Mouse (Mus musculus) midbrain, embryonic 16.5 days (tissue): ENCODE measurements at regions not wholly inside any gene's neighbourhood (a gene's known extent, or its start where the extent isn't known, plus 50 kb on each side); places are given as distances from the start of the nearest gene placed in this dataset.

Experiments
- ATAC-seq: fragments of 200-750 bp; cut with Nextera tagmentation; 2 replicates; pipeline ENCODE4 v1.8.0; 2017; ENCODE audit warnings: moderate TSS enrichment
- H3K27ac ChIP-seq: fragments of 300-500 bp; sonication (generic); 2 replicates; pipeline ENCODE4 v1.5.1; 2014; ENCODE audit warnings: mild to moderate bottlenecking, low read length, mixed read lengths
- H3K27me3 ChIP-seq: fragments of 300-500 bp; sonication (generic); 2 replicates; pipeline ENCODE4 v1.6.1; 2014; ENCODE audit warnings: low read depth, low read length, mixed read lengths; ENCODE audit not compliant: control insufficient read depth, insufficient read depth
- H3K36me3 ChIP-seq: fragments of 300-500 bp; sonication (generic); 2 replicates; pipeline ENCODE4 v1.6.1; 2014; ENCODE audit warnings: mild to moderate bottlenecking, low read length, moderate library complexity, mixed read lengths; ENCODE audit not compliant: control insufficient read depth, insufficient read depth
- H3K4me1 ChIP-seq: fragments of 300-500 bp; sonication (generic); 2 replicates; pipeline ENCODE4 v1.6.1; 2014; ENCODE audit warnings: mild to moderate bottlenecking, low read length, mixed read lengths; ENCODE audit not compliant: control insufficient read depth, insufficient read depth
- H3K4me2 ChIP-seq: fragments of 300-500 bp; sonication (generic); 2 replicates; pipeline ENCODE4 v1.6.1; 2014; ENCODE audit warnings: mild to moderate bottlenecking, low read length, mixed read lengths
- H3K4me3 ChIP-seq: fragments of 300-500 bp; sonication (generic); 2 replicates; pipeline ENCODE4 v1.5.1; 2014; ENCODE audit warnings: low read depth, mild to moderate bottlenecking, low read length, moderate library complexity, mixed read lengths
- H3K9ac ChIP-seq: fragments of 300-500 bp; sonication (generic); 2 replicates; pipeline ENCODE4 v1.6.1; 2014; ENCODE audit warnings: low read depth, low read length, mixed read lengths
- H3K9me3 ChIP-seq: fragments of 300-500 bp; sonication (generic); replicated peaks from 2 replicates; pipeline ENCODE4 v1.6.1; 2014; ENCODE audit warnings: mild to moderate bottlenecking, low read length, mixed read lengths; ENCODE audit not compliant: control insufficient read depth, poor library complexity, severe bottlenecking
- WGBS: fragments of 180-500 bp; shearing (Covaris S2); extraction: QIAGEN DNeasy Blood & Tissue Kit; methylation state at CpG from one replicate; pipeline ENCODE4 v1.1.7; 2014; 5-methylcytosine and 5-hydroxymethylcytosine counted together

GRCm38 (mm10) chr11:19330685-19331239 lies 312.0 kb upstream of the Meis1 start:
- no peaks in the 10 kb centered on the region for H3K4me1 ChIP-seq
- no peaks in the 10 kb centered on the region for H3K36me3 ChIP-seq
- H3K9me3 ChIP-seq = no peaks in the 10 kb centered on the region
- H3K4me3 ChIP-seq = no peak overlapping the region
- no peak overlapping the region for H3K27ac ChIP-seq
- no peak for ATAC-seq
- no peaks in the 10 kb centered on the region for H3K27me3 ChIP-seq
- no peak overlapping the region for H3K9ac ChIP-seq
- 32% methylated on average over 2 of the region's 3 CpGs for WGBS
- no peak overlapping the region for H3K4me2 ChIP-seq

- H3K9ac ChIP-seq = no peak overlapping the region
- no peaks in the 10 kb centered on the region for H3K4me1 ChIP-seq
- no peaks in the 10 kb centered on the region for H3K9me3 ChIP-seq
- H3K36me3 ChIP-seq = no peaks in the 10 kb centered on the region
- H3K4me2 ChIP-seq = no peak overlapping the region
- H3K4me3 ChIP-seq = no peak overlapping the region
- no peak overlapping the region for H3K27ac ChIP-seq
- no peaks in the 10 kb centered on the region for H3K27me3 ChIP-seq
- no peak for ATAC-seq
Measured at GRCm38 (mm10) chr11:19332274-19332673, 313.5 kb upstream of the Meis1 start.

- WGBS = 77% methylated on average over 1 of the region's 1 CpGs
- Histone ChIP-seq H3K4me1 (no peaks in the 10 kb centered on the region), H3K4me3 (no peak overlapping the region), H3K9me3 (no peaks in the 10 kb centered on the region), H3K27ac (no peak overlapping the region), H3K27me3 (no peaks in the 10 kb centered on the region), H3K36me3 (no peaks in the 10 kb centered on the region), H3K4me2 (no peak overlapping the region), H3K9ac (no peak overlapping the region)
- ATAC-seq = no peak
Measured at GRCm38 (mm10) chr11:19332727-19333126, 313.9 kb upstream of the Meis1 start.

- WGBS = 98% methylated on average over 1 of the region's 1 CpGs
- no peak for ATAC-seq
- no peaks in the 10 kb centered on the region for H3K9me3 ChIP-seq
- no peak overlapping the region for H3K27ac ChIP-seq
- H3K4me1 ChIP-seq = no peaks in the 10 kb centered on the region
- no peaks in the 10 kb centered on the region for H3K27me3 ChIP-seq
- no peaks in the 10 kb centered on the region for H3K36me3 ChIP-seq
- H3K4me3 ChIP-seq = no peak overlapping the region
- no peak overlapping the region for H3K9ac ChIP-seq
- no peak overlapping the region for H3K4me2 ChIP-seq
Measured at GRCm38 (mm10) chr11:19333908-19334487, 315.2 kb upstream of the Meis1 start.

GRCm38 (mm10) chr11:19335384-19335783 lies 316.6 kb upstream of the Meis1 start:
- WGBS = 97% methylated on average over 3 of the region's 3 CpGs

GRCm38 (mm10) chr11:19339721-19340317 lies 321.0 kb upstream of the Meis1 start:
- H3K4me3 ChIP-seq = no peak overlapping the region
- no peak overlapping the region for H3K9ac ChIP-seq
- ATAC-seq = no peak
- no peaks in the 10 kb centered on the region for H3K4me1 ChIP-seq
- no peak overlapping the region for H3K27ac ChIP-seq
- H3K36me3 ChIP-seq = no peaks in the 10 kb centered on the region
- no peaks in the 10 kb centered on the region for H3K27me3 ChIP-seq
- H3K4me2 ChIP-seq = no peak overlapping the region
- WGBS = 91% methylated on average over 7 of the region's 7 CpGs
- no peaks in the 10 kb centered on the region for H3K9me3 ChIP-seq

More at GRCm38 (mm10) chr11:19335384-19335783, 316.6 kb upstream of the Meis1 start:
- no peak overlapping the region for H3K27ac ChIP-seq
- H3K4me2 ChIP-seq = no peak overlapping the region
- H3K4me1 ChIP-seq = no peaks in the 10 kb centered on the region
- H3K27me3 ChIP-seq = no peaks in the 10 kb centered on the region
- no peak for ATAC-seq
- H3K9me3 ChIP-seq = no peaks in the 10 kb centered on the region
- H3K36me3 ChIP-seq = no peaks in the 10 kb centered on the region
- H3K9ac ChIP-seq = no peak overlapping the region
- H3K4me3 ChIP-seq = no peak overlapping the region

GRCm38 (mm10) chr11:19340889-19341288 lies 322.1 kb upstream of the Meis1 start:
- no peak overlapping the region for H3K4me2 ChIP-seq
- no peaks in the 10 kb centered on the region for H3K36me3 ChIP-seq
- H3K4me1 ChIP-seq = no peaks in the 10 kb centered on the region
- ATAC-seq = no peak
- 78% methylated on average over 5 of the region's 5 CpGs for WGBS
- no peak overlapping the region for H3K27ac ChIP-seq
- no peaks in the 10 kb centered on the region for H3K27me3 ChIP-seq
- no peak overlapping the region for H3K9ac ChIP-seq
- H3K4me3 ChIP-seq = no peak overlapping the region
- H3K9me3 ChIP-seq = no peaks in the 10 kb centered on the region

GRCm38 (mm10) chr11:19341379-19341778 lies 322.6 kb upstream of the Meis1 start:
- H3K27me3 ChIP-seq = no peaks in the 10 kb centered on the region
- H3K4me1 ChIP-seq = no peaks in the 10 kb centered on the region
- 55% methylated on average over 3 of the region's 3 CpGs for WGBS
- H3K4me2 ChIP-seq = no peak overlapping the region
- no peaks in the 10 kb centered on the region for H3K9me3 ChIP-seq
- no peak overlapping the region for H3K27ac ChIP-seq
- no peak overlapping the region for H3K4me3 ChIP-seq
- H3K36me3 ChIP-seq = no peaks in the 10 kb centered on the region
- no peak for ATAC-seq
- no peak overlapping the region for H3K9ac ChIP-seq

- 80% methylated on average over 4 of the region's 4 CpGs for WGBS
Measured at GRCm38 (mm10) chr11:19342803-19343202, 324.0 kb upstream of the Meis1 start.

More at GRCm38 (mm10) chr11:19342803-19343202, 324.0 kb upstream of the Meis1 start:
- H3K36me3 ChIP-seq = no peaks in the 10 kb centered on the region
- H3K4me3 ChIP-seq = no peak overlapping the region
- H3K27ac ChIP-seq = no peak overlapping the region
- H3K4me1 ChIP-seq = no peaks in the 10 kb centered on the region
- no peak overlapping the region for H3K4me2 ChIP-seq
- no peak overlapping the region for H3K9ac ChIP-seq
- no peak for ATAC-seq
- no peaks in the 10 kb centered on the region for H3K9me3 ChIP-seq
- H3K27me3 ChIP-seq = no peaks in the 10 kb centered on the region
